Mouse (Mus musculus): ENCODE results near the gene Mesd.

Mesd gene

GRCm38 (mm10) chr7:83884021-83884658 lies at the start of gene Mesd, which contains the start of gene Tlnrd1:
Gene Mesd, plus strand, starts transcription at chr7:83884466.
Gene Tlnrd1, minus strand, starts transcription at chr7:83884305.
- DNase-seq: peak; percentile 86

DNA sequence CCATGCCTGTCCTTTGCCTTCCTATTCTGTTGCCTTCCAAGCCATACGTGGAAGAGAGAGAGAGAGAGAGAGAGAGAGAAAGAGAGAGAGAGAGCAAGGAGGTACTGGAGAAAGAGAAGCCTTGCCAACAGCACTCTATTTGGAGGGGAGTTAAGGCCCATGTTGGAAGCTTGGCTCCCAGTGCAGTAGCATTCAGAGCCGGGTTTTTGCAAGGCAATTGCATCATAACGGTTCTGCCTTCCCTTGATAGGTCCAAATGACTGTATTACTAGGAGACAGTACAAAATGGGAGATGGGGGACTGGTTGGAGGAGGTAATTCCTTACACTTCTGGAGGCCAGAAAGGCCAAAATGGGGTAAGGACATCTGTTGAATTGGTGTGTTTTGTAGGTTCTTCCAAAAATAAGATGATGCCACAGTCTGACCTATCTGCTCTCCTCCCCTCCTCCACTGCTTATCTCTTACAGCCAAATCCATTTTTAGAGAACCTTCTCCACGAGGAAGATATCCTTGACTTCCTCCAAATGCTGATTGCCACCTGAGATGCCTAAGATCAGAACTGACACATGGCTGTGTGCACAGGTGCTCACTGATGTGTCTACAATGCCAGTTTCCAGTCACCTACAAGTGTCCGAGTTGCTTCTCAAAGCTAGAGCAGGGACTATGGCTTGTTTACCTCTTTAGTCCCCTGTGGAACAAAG lies 45.6 kb upstream of the Mesd start:
- DNase-seq: no peak

DNA sequence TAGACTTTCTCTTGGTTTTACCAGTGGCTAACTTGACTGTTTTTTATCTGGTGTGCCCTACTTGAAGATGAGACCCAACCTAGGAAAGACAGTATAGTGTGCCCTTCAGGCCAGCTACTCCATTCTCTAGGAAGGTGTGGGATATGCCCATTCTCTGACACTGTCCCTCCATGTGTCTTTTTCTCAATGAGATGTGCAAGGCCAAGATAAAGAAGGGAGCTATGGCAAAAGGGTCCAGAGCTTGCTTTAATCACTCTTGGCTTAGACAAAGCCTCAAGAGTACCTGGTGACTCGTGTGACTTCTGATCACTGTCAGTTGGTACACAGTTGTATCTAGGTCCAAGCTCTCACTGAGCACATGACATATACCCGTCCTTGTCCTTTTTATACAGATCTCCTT lies 44.2 kb upstream of the Mesd start:
- no peak for DNase-seq

GRCm38 (mm10) chr7:83842486-83843259 lies 41.6 kb upstream of the Mesd start:
- DNase-seq: no peak

DNA sequence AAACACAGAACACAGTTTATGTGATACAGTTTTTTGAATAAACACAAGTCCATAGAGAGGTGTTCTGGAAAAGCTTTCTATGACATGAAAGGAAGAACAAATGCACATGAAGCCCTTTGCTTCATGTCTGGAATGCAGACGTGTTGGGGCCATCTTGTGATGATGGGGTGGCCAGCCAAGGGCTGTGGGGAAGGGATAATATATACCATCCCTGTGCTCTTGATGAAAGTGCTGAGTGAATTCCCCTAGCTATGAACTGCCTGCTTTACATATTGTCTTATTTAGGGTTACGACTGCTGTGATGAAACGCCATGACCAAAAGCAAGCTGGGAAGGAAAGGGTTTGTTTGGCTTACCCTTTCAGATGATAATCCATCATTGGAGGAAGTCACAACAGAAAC lies 39.5 kb upstream of the Mesd start:
- DNase-seq: no peak

DNA sequence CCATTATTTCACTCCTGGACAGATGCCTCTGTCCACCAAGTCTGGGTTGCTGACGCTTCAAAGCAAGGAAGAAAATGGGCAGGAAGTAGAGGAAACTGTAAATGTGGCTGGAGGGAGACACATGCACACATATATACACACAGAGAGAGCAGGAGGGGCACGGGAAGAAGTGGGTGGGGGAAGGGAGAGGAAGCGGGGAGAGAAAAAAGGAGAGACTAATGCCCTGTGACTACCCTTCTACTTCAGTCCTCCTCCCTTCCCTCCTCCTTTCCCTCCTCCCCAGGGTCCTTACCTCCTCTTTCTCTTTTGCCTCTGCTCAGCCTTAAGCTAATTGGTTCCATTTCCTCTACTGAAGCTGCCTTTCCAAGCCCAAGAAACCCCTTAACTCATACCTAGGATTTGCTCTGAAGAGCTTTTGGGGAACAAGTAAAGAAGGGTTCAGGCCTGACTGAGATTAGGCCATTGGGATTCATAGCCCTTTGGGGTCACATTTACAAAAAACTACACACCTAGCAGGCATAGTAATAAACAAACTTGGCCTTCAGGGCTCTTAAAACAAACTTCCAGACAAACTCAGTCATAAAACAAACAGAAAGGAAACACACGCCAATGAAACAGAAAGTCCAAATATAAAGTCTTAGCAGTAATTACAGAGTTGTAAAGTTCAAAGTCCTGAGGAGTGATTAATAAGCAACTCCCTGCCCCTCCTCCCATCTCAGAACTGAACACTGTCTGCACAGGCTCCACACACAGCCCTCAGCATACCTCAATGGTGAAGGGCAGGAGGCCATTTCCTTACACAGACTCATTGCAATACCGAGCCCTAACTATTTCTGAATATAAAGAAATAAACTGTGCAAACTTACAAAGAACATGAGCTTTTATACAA lies 36.8 kb upstream of the Mesd start:
- DNase-seq: peak; percentile 73

DNA sequence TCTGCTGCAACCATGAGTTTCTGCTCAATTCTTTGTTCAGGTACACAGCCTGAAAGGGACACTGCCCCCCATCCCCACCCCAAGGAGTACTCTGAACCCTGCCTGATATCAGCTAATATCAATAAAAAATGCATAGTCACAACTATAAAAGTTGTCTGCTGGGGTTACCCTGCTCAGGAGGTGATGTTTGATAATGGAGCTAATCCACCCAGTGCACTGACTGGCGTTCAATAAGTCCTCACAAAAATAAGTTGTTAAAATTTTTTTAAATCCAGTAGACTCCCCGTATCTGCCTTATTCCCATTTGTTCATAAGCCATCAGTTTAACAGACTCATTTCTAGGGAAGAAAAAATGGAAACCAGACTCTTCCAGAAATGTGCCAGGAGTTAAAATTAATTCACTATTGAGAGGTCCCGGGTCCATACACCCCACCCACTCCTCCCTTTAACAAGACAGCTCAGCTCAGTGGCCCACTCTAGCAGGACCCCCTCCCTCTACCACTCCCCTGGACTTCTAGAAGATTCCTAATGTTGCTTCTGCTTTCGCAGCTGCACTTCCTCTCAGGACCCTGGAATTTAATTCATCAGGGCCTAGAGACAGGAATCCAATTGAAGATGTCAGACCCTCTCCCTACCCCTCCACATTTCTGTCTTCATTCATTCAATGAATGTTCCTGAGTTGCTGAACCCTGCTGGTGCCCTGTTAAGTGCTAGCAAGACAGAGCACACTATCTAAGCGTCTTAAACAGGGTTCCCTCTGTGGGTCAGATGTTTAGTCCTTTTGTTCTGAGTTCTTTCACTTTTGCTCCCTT lies 32.5 kb upstream of the Mesd start:
- DNase-seq: no peak

- DNase-seq: no peak
Measured at GRCm38 (mm10) chr7:83852381-83853380, 31.6 kb upstream of the Mesd start.

GRCm38 (mm10) chr7:83855203-83855602 lies 29.1 kb upstream of the Mesd start:
- DNase-seq: no peak

DNA sequence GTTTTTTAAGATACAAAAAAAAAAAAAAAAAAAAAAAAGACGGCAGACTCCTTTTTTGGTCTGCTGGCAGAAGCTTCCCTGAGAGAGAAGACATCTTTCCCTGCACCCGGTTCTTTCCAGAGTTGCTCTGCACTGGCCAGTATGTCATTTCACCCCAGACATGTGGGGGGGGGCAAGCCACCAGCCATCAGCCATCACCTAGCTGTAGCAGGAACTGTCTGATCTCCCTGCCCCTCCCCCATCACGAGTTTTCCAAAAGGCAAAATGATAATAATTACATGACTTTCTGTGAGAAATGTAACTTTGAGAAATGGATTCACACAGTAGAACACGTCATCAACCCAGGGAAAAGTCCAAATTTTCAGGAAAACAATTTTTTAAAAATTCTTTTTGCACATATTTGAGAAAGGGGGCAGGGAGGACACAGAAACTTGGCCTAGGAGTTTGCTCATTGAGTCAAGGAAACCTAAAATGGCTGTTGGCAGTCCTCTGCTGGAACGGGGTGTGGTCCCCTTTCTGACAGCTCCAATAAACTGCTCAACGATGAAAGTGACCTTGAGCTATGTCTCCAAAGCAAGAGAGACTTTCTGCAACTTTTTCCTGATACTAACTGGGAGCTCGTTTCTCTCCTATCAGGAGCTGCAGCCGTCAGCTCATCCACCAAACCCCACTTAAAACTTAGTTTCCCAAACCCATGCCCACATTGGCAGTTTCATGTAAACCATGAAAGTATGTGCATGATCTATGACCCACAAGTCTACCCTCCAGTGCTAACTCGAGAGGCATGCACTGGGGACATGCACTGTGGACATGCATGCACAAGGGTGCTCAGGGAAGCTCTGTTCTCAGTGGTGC lies 27.7 kb upstream of the Mesd start:
- DNase-seq: no peak

DNA sequence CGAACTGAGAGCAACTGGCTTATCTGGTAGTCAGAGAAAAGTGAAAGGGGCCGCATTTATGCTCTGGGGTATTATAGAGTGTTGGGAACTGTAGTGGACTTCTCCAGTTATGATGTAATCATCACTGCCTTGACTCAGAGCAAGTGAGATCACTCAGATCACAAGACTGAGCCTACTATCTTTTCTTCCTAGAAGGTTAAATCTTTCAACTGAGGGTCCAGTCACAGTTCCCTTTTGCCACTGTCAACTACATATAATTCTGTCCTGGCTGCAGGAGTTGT lies 27.1 kb upstream of the Mesd start:
- DNase-seq: no peak

DNA sequence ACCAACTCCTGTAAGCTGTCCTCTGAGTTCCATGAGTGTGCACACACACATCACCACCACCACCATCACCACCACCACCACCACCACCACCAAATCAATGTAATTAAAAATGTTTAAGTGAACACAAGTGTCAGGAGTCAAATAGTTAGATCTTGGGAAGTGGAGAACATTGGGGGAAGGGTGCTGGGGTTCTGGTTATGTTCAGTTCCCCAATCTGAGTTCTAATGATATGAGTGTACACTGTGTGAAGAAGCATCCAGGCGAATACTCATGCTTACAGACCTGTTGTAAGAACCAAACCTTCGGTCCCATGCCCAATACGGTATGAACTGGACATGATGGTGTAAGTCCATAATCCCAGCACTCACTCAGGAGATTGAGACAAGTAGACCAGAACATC lies 26.3 kb upstream of the Mesd start:
- DNase-seq: no peak

- no peak for DNase-seq
Measured at GRCm38 (mm10) chr7:83859378-83860083, 24.7 kb upstream of the Mesd start.

GRCm38 (mm10) chr7:83863554-83863953 lies 20.7 kb upstream of the Mesd start:
- DNase-seq: no peak

GRCm38 (mm10) chr7:83868200-83868599 lies 16.1 kb upstream of the Mesd start:
- no peak for DNase-seq

DNA sequence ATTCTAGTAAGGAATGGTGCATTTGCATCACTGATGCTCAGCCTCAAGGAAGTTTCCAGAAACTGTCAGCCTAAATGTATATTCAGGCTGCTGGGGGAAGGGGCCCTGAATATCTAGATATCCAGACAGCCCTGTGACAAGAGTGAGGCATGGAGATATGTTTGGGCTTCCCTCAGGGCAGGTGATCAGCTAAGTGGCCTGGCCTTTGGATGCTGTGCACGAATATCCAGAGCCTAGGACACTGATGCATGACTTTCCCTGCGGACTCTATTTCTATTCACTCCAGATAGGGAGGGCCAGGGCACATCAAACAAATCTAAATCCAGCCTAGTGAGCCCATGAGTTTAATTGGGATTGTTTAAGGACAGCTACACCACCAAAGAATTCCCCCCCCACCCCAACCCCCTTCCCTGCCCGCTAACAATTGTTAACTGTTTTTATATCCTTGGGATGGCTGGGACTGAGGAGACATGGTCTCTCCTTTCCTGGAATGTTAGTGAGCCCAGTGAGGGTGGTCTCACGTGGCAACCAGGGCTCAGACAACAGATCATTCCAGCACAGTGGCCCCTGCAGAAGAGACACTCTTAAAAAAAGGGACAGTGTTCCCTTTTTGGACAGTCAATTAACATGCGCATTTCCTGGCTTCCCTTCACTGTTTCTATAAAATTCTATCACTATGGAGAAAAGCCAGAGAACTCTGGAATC lies 14.3 kb upstream of the Mesd start:
- no peak for DNase-seq

- DNase-seq: no peak
Measured at GRCm38 (mm10) chr7:83877088-83877487, 7.2 kb upstream of the Mesd start.

DNA sequence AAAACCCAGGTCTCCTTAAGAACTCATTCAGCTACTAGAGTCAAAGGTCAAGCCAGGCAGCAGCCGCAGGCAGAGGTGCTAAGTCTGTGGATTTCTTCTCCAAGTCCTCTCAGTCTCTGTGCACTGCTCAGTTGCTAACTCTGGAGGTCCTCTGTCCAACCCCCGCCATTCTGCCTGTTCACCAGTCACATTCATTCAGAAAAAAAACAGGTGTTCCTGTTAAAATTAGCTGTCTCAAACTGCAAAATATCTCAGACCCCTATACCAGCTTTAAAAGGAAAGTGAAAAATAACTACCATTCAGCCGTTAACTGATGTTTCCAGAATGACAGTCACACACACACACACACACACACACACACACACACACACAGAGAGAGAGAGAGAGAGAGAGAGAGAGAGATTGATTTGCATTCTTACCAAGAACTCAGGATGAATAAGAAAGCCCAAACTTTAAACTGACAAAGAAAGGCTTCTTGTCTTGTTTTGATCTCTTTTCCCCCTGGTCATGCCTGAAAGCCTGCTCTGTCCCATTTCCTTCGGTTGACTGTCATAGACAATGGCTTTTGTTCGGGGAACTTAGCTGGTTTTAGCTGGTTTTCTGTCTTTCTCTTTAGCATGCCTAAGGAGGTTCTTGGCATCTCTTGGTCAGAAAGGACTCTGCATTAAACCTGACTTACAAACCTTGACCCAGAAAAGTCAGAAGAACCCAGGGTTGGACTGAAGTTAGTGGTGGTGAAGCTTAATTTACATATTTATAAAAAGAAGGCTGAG lies 5.4 kb upstream of the Mesd start:
- DNase-seq: peak; percentile 42

Measured in kidney, adult 11 months (tissue).